Comparison of ENCODE assay signal across 15 mouse cellular contexts in the genomic region with DNA sequence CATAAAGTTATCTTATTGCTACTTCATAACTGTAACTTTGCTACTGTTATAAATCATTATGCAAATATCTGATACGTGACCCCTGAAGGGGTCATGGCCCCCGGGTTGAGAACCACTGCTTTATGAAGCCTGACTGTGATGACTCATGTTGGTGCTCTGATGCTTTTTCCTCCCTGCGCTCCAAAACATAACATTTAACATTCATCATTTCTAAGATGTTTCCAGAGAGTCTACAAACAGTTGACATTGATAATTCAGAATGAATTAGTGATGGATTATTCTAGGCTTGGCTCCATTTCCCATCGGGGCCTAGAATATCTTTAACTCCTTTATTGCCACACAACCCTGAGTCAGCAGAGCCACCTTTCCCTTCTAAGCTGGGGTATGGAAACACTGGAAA.
"Had no signal": no experiment of that assay in that cellular context is flagged by ENCODE, and none has a peak within 500 bp of the region (broad histone marks: within the 10 kb centered on the region; RNA-seq: fewer than 3 reads in every experiment).

No protein-coding gene starts in this region.

- H3K27ac ChIP-seq: kidney, postnatal 0 days; liver, embryonic 13.5 days; stomach, embryonic 15.5 days had no signal

- DNase-seq: kidney, adult 2 months; layer of hippocampus, adult 9-11 months; layer of hippocampus, postnatal 36 days; liver, embryonic 13.5 days; lung, adult 2 months; lung, postnatal 14 days; lung, postnatal 4 days; midbrain, embryonic 14.5 days; retina, postnatal 1 day; right cerebral cortex, postnatal 25 days; spleen, adult 18-20 months; thymus, postnatal 25 days had no signal

- H3K4me3 ChIP-seq: left cerebral cortex, adult 2 months; liver, embryonic 13.5 days; stomach, embryonic 15.5 days had no signal

- H3K4me1 ChIP-seq: liver, embryonic 13.5 days had no signal
